Mouse (Mus musculus) lung, postnatal 0 days (tissue): ENCODE results near the gene Cxcr2. TPM values are rescaled to one million over a fixed set of nuclear protein-coding genes. Genes with fewer than 3 reads are reported as not detected.

ENCODE experiments used
- ATAC-seq: fragments of 200-750 bp; cut with Nextera tagmentation; 2 replicates; pipeline ENCODE4 v1.8.0; 2017; ENCODE audit warnings: moderate library complexity
- DNase-seq: peaks from one replicate; pipeline ENCODE4 v3.0.0-alpha.2; 2016; ENCODE audit warnings: low spot score
- H3K27ac ChIP-seq: fragments of 300-500 bp; sonication (generic); 2 replicates; pipeline ENCODE4 v1.5.1; 2014; ENCODE audit warnings: antibody characterized with exemption, mild to moderate bottlenecking, low read length, mixed read lengths
- H3K27me3 ChIP-seq: fragments of 300-500 bp; sonication (generic); replicated peaks from 2 replicates; pipeline ENCODE4 v1.6.1; 2014; ENCODE audit warnings: low read length, mixed read lengths; ENCODE audit not compliant: insufficient read depth
- H3K36me3 ChIP-seq: fragments of 300-500 bp; sonication (generic); 2 replicates; pipeline ENCODE4 v1.6.1; 2014; ENCODE audit warnings: low read length, mixed read lengths; ENCODE audit not compliant: insufficient read depth
- H3K4me1 ChIP-seq: fragments of 300-500 bp; sonication (generic); 2 replicates; pipeline ENCODE4 v1.6.1; 2014; ENCODE audit warnings: antibody characterized with exemption, low read depth, low read length, mixed read lengths; ENCODE audit not compliant: insufficient read depth
- H3K4me2 ChIP-seq: fragments of 300-500 bp; sonication (generic); replicated peaks from 2 replicates; pipeline ENCODE4 v1.6.1; 2014; ENCODE audit warnings: low read depth, mild to moderate bottlenecking, low read length, moderate library complexity, mixed read lengths
- H3K4me3 ChIP-seq: fragments of 300-500 bp; sonication (generic); 2 replicates; pipeline ENCODE4 v1.5.1; 2014; ENCODE audit warnings: low read depth, low read length
- H3K9ac ChIP-seq: fragments of 300-500 bp; sonication (generic); replicated peaks from 2 replicates; pipeline ENCODE4 v1.6.1; 2014; ENCODE audit warnings: low read depth, mild to moderate bottlenecking
- H3K9me3 ChIP-seq: fragments of 300-500 bp; sonication (generic); 2 replicates; pipeline ENCODE4 v1.6.1; 2016; ENCODE audit warnings: low read length, mixed read lengths
- CTCF ChIP-seq: IDR thresholded peaks from 2 replicates; pipeline ENCODE4 v1.5.1; 2016; ENCODE audit warnings: antibody characterized with exemption, mild to moderate bottlenecking
- EP300 ChIP-seq: IDR thresholded peaks from 2 replicates; pipeline ENCODE4 v1.6.1; 2016; ENCODE audit warnings: antibody characterized with exemption, mild to moderate bottlenecking, control low read depth
- WGBS: fragments of 180-500 bp; shearing (Covaris S2); extraction: QIAGEN DNeasy Blood & Tissue Kit; methylation state at CpG from one replicate; pipeline ENCODE4 v1.1.7; 2014; 5-methylcytosine and 5-hydroxymethylcytosine counted together
- polyA plus RNA-seq: library from polyadenylated mRNA; unstranded; fragments of >200 nt; fragmentation: Nextera tagmentation; extraction: Ambion mirVana; gene quantifications from 2 replicates; pipeline ENCODE4 v1.2.1, GENCODE M21; 2015

Gene Cxcr2
- polyA plus RNA-seq, 1 experiment from 2014 or later, result 1.9 TPM

DNA sequence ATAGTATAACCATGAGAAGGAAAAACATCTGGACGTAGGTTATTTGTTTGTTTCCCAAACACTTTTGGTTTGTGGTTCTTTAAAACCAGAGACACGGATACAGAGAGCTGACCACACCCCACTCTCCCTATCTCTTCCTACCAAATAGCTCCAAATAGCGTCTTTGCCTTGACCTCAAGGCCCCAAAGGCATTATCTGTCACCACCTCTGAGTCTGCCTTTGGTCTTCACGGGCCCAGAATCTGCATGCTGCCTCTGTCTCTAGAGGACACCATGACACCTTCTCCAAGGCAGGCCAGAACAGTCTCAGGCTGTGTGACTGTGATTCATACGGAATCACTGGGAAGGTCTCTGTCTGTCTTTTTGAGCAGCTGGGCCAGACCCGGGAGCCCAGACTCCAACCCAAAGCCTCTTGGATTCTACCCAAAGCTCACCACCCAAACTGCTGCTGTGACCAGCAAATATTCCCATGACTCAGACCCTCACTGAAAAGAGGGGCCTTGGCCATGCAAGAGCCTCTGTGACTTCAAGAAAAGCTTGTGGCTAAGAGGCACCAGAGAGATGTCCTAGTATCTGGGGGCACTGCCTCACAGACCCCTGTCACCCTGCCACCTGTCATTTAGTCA, 18.4 kb upstream of the Cxcr2 start:
- Histone ChIP-seq H3K9ac (no peak overlapping the region), H3K4me2 (no peak overlapping the region), H3K9me3 (no peaks in the 10 kb centered on the region), H3K4me3 (no peak overlapping the region), H3K27me3 (no peaks in the 10 kb centered on the region), H3K4me1 (no peaks in the 10 kb centered on the region), H3K27ac (no peak overlapping the region), H3K36me3 (no peaks in the 10 kb centered on the region)
- 64% methylated on average over 6 of the region's 6 CpGs for WGBS
- DNase-seq, result no peak
- TF ChIP-seq EP300 (no peak), CTCF (no peak)
- ATAC-seq, result no peak

DNA sequence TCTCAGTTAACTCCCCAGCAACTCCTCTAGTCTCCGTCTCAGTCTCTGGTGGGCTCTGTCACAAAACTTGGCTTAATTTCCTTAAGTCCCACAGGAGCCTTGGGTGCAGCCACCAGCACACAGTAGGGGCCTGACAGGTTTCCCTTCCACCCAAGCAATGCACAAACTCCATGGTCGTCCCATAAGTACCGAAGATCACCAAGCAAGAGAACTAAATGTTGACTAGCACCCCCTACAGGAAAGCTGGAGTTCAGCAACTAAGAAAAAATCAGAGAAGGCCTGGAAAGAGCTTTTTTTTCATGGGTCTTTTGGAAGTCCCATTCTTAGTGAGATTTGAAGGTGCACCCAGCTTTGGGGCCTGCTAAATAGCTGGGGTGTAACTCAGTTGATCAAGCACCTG, 14.4 kb upstream of the Cxcr2 start:
- no peak for ATAC-seq
- H3K27me3 ChIP-seq, result no peaks in the 10 kb centered on the region
- H3K4me3 ChIP-seq, result no peak overlapping the region
- no peaks in the 10 kb centered on the region for H3K9me3 ChIP-seq
- 57% methylated on average over 3 of the region's 3 CpGs for WGBS
- no peaks in the 10 kb centered on the region for H3K36me3 ChIP-seq
- peak; percentile 59 for TF ChIP-seq CTCF
- no peak for TF ChIP-seq EP300
- H3K4me1 ChIP-seq, result no peaks in the 10 kb centered on the region
- no peak overlapping the region for H3K9ac ChIP-seq
- no peak overlapping the region for H3K4me2 ChIP-seq
- no peak for DNase-seq
- no peak overlapping the region for H3K27ac ChIP-seq

DNA sequence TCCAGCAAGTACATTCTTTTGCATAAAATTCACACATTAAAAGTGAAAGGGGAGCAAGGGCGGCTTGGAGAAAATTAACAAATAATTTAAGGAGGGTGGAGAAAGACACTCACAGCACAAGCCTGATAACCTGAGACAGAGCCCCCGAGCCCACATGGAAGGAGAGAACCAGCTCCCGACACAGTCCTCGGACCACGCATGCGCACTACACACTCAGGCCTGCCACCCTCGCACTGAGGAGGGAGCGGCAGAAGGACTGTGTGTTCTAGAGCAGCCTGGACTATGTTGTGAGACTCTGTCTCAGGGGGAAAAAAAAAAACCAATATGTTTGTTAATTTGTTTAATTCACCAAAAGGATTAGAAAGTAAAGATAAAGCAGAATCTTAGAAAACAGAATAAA, 12.0 kb upstream of the Cxcr2 start:
- Histone ChIP-seq H3K4me1 (no peaks in the 10 kb centered on the region), H3K27ac (no peak overlapping the region), H3K36me3 (no peaks in the 10 kb centered on the region), H3K4me3 (no peak overlapping the region), H3K9ac (no peak overlapping the region), H3K9me3 (no peaks in the 10 kb centered on the region), H3K4me2 (no peak overlapping the region), H3K27me3 (no peaks in the 10 kb centered on the region)
- DNase-seq (no peak), ATAC-seq (no peak)
- no peak for TF ChIP-seq EP300
- WGBS, result 82% methylated on average over 8 of the region's 8 CpGs

- Histone ChIP-seq H3K9ac (no peak overlapping the region), H3K27me3 (no peaks in the 10 kb centered on the region), H3K9me3 (no peaks in the 10 kb centered on the region), H3K4me3 (no peak overlapping the region), H3K27ac (no peak overlapping the region), H3K36me3 (no peaks in the 10 kb centered on the region), H3K4me1 (no peaks in the 10 kb centered on the region), H3K4me2 (no peak overlapping the region)
- 69% methylated on average over 6 of the region's 6 CpGs for WGBS
- TF ChIP-seq EP300 (no peak), CTCF (no peak)
- DNase-seq (no peak), ATAC-seq (no peak; the same call in 1 of the 2 replicates)
These were observed 4.5 kb upstream of the Cxcr2 start for GRCm38 (mm10) chr1:74149106-74149885.

GRCm38 (mm10) chr1:74150101-74150500, 3.7 kb upstream of the Cxcr2 start:
- WGBS, result 84% methylated on average over 3 of the region's 3 CpGs
- Histone ChIP-seq H3K4me1 (no peaks in the 10 kb centered on the region), H3K9me3 (no peaks in the 10 kb centered on the region), H3K36me3 (no peaks in the 10 kb centered on the region), H3K4me3 (no peak overlapping the region), H3K27ac (no peak overlapping the region), H3K9ac (no peak overlapping the region), H3K4me2 (no peak overlapping the region), H3K27me3 (no peaks in the 10 kb centered on the region)
- TF ChIP-seq CTCF (no peak), EP300 (no peak)
- DNase-seq, result no peak
- no peak for ATAC-seq

DNA sequence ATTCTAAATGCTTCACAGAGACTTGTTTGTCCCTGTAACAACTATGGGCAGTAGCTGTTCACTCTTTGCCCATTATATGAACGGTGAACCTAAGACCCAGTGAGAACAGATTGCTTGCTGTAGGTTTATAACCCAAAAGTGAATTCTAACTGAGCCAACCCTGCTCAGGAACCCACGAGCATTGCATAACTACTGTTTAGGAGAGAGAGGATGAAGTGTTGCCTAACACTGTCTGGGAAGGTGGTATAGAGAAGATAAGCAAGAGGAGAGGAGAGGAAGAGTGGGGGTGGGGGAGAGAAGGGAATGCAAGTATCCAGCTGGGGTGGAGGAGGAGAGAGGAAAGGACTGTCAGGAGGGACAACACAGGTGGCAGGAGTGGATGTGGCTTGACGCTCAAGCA, 2.7 kb upstream of the Cxcr2 start:
- DNase-seq, result peak; percentile 20
- no peaks in the 10 kb centered on the region for H3K27me3 ChIP-seq
- WGBS, result 26% methylated on average over 3 of the region's 3 CpGs

More for the DNA sequence above, 2.7 kb upstream of the Cxcr2 start:
- Histone ChIP-seq H3K36me3 (no peaks in the 10 kb centered on the region), H3K4me3 (no peak overlapping the region), H3K4me1 (no peaks in the 10 kb centered on the region), H3K9me3 (no peaks in the 10 kb centered on the region), H3K9ac (no peak overlapping the region), H3K4me2 (no peak overlapping the region), H3K27ac (no peak overlapping the region)
- ATAC-seq, result no peak; the same call in 1 of the 2 replicates
- TF ChIP-seq EP300, result no peak
- TF ChIP-seq CTCF, result no peak
